Mouse (Mus musculus): Measurements from ENCODE around the gene Lrrc15. TPM values are rescaled to one million over a fixed set of nuclear protein-coding genes. Genes with fewer than 3 reads are reported as not detected.

The Lrrc15 gene
- polyA plus RNA-seq, 1 experiment from 2014 or later: 1.4 TPM

DNA sequence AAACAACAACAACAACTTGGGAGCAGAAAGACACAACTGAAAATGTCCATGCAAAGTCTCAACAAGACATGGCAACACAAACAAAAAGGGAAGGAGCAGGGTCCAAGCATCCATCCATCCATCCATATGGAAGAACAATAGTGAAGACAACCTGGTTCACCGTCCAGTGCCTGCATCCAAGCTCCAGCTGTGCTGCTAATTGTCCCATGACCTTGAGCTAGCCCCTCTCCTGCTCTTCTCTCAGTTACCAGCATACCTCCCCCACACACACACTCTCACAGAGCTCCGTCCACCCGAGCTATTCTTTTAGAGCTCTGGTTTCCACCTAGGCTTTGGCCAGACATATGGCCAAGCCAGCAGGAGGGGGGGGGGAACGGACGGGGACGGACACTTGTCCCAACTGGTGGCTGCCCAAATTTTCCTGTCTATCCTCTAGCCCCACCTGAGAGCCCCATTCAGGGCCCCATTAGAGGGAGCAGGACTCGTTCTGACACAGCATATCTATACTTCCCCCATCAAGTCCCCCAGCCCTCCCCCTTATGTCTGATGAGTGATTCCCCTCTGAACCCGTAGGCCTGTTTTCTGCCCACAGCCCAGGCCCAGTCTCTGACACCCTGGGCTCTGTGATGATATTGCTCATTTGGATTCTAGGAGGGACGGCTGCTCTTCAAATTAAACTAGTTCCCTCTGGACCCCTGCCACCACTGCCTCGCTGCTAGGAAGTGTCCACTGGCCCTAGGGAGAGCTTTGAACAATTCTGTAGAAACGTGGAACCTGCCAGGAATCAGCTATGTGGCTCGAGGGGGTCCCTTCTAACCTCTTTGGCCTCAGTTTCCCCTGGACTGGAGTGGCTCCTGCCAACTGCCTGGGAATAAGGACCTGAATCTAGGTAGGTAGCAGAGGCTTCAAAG is 48.2 kb downstream of the Lrrc15 start:
- WGBS: 45% methylated on average over 12 of the region's 12 CpGs
- Histone ChIP-seq H3K4me1 (peaks cover 54% of the 10 kb centered on the region), H3K36me3 (no peaks in the 10 kb centered on the region), H3K9me3 (no peaks in the 10 kb centered on the region), H3K4me2 (0 out of 2 replicates have a peak overlapping the region, but pooled peaks have one; percentile 57), H3K4me3 (no peak overlapping the region), H3K9ac (no peak overlapping the region), H3K27me3 (peaks cover 16% of the 10 kb centered on the region), H3K27ac (peak overlapping the region; percentile 81; the same call in 1 of the 2 replicates)
- ATAC-seq (ENCODE audit: insufficient number of reproducible peaks, insufficient read depth, low FRiP score, low TSS enrichment, low read depth): no peak

DNA sequence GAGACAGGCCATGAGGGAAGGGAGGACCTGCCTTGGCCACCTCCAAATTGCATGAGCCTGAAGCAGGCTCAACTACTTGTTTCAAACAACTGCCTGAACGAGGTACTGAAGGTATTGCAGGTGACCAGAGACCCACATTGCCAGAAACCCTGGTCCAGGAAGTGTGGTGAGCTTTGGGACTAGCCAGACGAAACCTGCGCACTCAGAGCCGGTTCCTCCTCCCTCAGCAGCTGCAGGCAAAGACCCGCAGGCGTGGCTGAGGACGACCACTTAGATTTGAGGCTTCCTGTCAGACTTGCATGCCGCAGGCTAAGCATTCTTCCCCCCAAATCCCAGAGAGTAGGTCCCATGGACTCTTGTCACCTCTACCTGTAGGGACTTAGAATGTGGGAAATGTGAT is 49.0 kb downstream of the Lrrc15 start:
- Histone ChIP-seq H3K36me3 (no peaks in the 10 kb centered on the region), H3K9me3 (no peaks in the 10 kb centered on the region), H3K9ac (no peak overlapping the region), H3K4me2 (no peak overlapping the region), H3K4me3 (no peak overlapping the region), H3K27me3 (peaks cover 16% of the 10 kb centered on the region), H3K27ac (no peak overlapping the region), H3K4me1 (peaks cover 54% of the 10 kb centered on the region)
- ATAC-seq (ENCODE audit: insufficient number of reproducible peaks, insufficient read depth, low FRiP score, low TSS enrichment, low read depth): no peak
- WGBS: 37% methylated on average over 8 of the region's 8 CpGs

DNA sequence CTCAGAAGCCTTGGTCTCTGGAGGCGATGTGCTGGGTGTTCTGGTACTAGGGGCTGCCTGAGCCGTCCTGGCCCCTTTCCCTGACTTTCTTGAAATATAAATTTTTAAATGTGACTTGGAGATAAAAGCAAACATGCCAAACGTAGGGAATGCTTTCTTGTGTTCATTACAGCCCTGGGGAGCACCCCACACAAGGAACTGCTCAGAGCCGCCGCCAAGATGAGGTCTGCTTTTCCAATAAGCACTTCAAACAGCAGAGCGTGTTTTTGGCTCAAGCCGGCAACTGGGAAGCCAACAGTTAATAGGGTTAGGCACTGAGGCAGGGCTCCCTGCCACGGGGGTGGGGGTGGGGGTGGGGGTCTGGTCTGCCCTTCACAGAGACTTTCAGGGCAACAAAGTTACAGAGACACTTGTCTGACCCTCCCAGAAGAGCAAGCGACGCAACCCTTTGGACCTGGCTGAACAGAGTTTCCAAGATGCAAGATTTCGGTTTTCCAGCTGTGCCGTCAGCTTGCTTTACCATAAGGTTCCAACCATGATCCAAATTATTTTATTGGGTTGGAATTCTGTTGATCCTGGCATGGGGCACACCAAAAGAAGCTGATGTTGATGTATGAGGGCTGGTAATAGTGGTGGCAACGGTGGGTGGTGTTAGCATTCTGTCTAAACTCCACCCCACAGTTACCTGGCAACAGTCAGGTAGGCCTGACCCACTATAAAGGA is 51.0 kb downstream of the Lrrc15 start:
- H3K4me2 ChIP-seq: peak overlapping the region; percentile 7
- peaks cover 12% of the 10 kb centered on the region for H3K27me3 ChIP-seq
- no peak for ATAC-seq (ENCODE audit: insufficient number of reproducible peaks, insufficient read depth, low FRiP score, low TSS enrichment, low read depth)

DNA sequence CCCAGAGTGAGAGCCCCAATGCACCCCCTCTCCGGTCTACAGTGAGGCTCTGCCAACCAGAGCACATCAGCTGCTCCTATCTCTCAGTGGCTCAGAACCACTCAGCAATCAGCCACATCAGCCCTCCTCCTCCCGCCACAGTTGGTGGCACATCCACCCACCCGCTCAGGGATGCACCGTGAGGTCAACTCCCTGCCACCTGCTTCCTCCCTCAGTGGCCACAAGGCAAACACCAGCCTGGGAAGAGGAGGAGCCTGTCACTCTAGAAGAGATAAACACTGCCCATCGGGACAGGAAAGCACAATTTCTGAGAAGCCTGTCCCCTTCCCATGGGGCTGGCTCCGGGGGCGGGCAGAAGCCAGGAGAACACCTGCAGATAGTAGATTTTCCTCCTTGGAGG is 55.7 kb downstream of the Lrrc15 start:
- H3K4me3 ChIP-seq: no peak overlapping the region
- no peak overlapping the region for H3K9ac ChIP-seq
- H3K27me3 ChIP-seq: 0 out of 2 replicates have a peak, but pooled peaks cover 5% of the 10 kb centered on the region
- no peak overlapping the region for H3K4me2 ChIP-seq
- ATAC-seq (ENCODE audit: insufficient number of reproducible peaks, insufficient read depth, low FRiP score, low TSS enrichment, low read depth): no peak
- no peaks in the 10 kb centered on the region for H3K9me3 ChIP-seq
- H3K27ac ChIP-seq: no peak overlapping the region
- no peaks in the 10 kb centered on the region for H3K36me3 ChIP-seq
- 56% methylated on average over 7 of the region's 7 CpGs for WGBS
- peaks cover 29% of the 10 kb centered on the region for H3K4me1 ChIP-seq

More for the DNA sequence above, 51.0 kb downstream of the Lrrc15 start:
- 16% methylated on average over 13 of the region's 13 CpGs for WGBS
- H3K27ac ChIP-seq: peak overlapping the region; percentile 63
- H3K9ac ChIP-seq: no peak overlapping the region
- peaks cover 58% of the 10 kb centered on the region for H3K4me1 ChIP-seq
- H3K36me3 ChIP-seq: no peaks in the 10 kb centered on the region
- H3K9me3 ChIP-seq: no peaks in the 10 kb centered on the region
- no peak overlapping the region for H3K4me3 ChIP-seq

DNA sequence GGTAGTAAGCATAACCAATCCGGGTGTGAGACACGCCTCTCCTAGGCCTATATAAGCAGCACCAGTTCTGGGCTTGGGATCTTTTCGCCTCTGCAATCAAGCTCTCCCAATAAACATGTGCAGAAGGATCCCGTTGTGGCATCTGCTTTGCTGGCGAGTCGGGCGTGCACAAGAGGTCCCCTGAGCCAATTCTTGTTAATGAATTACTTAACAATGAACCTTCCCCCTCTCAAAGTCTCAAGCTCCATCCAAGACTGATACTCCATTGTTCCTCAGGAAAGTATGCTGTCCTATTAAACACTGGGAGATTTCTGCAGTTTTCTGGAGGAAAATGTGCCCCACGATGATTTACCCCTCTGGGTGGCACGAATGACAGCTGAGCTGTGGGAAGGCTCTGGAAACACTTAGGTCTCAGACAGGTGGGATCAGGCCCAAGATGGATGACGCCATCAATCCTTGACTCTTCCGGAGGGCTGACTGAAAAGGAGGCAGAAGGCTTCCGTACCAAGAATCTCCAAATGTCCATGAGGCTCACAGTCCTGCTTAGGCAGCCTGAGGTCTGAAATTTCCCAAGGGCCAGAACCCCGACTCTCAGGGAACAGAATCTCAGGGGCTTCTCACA is 61.8 kb downstream of the Lrrc15 start:
- Histone ChIP-seq H3K9ac (no peak overlapping the region), H3K27me3 (peaks cover 4% of the 10 kb centered on the region; the same call in 1 of the 2 replicates), H3K4me1 (peaks cover 26% of the 10 kb centered on the region), H3K27ac (no peak overlapping the region), H3K4me2 (no peak overlapping the region), H3K36me3 (no peaks in the 10 kb centered on the region), H3K9me3 (no peaks in the 10 kb centered on the region), H3K4me3 (no peak overlapping the region)
- no peak for ATAC-seq (ENCODE audit: insufficient number of reproducible peaks, insufficient read depth, low FRiP score, low TSS enrichment, low read depth)
- WGBS: 85% methylated on average over 13 of the region's 13 CpGs

Other genes with a start within 250 kb of the Lrrc15 start
- 42.9 and 44.3 TPM in 2 replicates for gene Hes1, start 218.9 kb downstream of the Lrrc15 start, polyA plus RNA-seq (2015; fragmentation: Nextera tagmentation; extraction: Ambion mirVana)
- 0.10 TPM in 1 of 2 replicates, not detected in the other for gene Cpn2, start 15.8 kb downstream of the Lrrc15 start, polyA plus RNA-seq (2015; fragmentation: Nextera tagmentation; extraction: Ambion mirVana)
- gene Gp5, start 27.5 kb upstream of the Lrrc15 start, polyA plus RNA-seq (2015; fragmentation: Nextera tagmentation; extraction: Ambion mirVana): 1.1 and 1.6 TPM in 2 replicates
- gene Atp13a3, start 122.7 kb upstream of the Lrrc15 start, polyA plus RNA-seq (2015; fragmentation: Nextera tagmentation; extraction: Ambion mirVana): 9.3 and 10.9 TPM in 2 replicates

Data from embryonic facial prominence, embryonic 13.5 days (tissue).